Mouse (Mus musculus) frontal cortex, postnatal 25 days (tissue): Measurements from ENCODE around the gene Mepce.
A peak's percentile ranks its signal among the peaks of the same experiment; 100 is the strongest.
"Not testable (repeated sequence)": the region's sequence is repeated elsewhere in the genome, so short reads cannot be mapped to it uniquely, and the experiment has no call there.

Experiments used
- DNase-seq, 2 experiments: peaks; one replicate each; pipeline ENCODE4 v3.0.0; 2022; ENCODE audit warnings: low spot score in 2 of 2

Gene Mepce

GRCm38 (mm10) chr5:137758921-137759534 is 28.4 kb downstream of the Mepce start:
- no peak for DNase-seq

- DNase-seq: peak in 1 of 2 experiments; percentile 63
Observed at GRCm38 (mm10) chr5:137757887-137758286, 29.6 kb downstream of the Mepce start.

- peak; percentile 87 to 90 for DNase-seq
Observed at GRCm38 (mm10) chr5:137756882-137757661, 30.4 kb downstream of the Mepce start.

GRCm38 (mm10) chr5:137756106-137756505 is 31.3 kb downstream of the Mepce start:
- no peak for DNase-seq

GRCm38 (mm10) chr5:137755425-137755824 is 32.0 kb downstream of the Mepce start:
- DNase-seq: no peak

- DNase-seq: no peak
Observed at GRCm38 (mm10) chr5:137753111-137753832, 34.2 kb downstream of the Mepce start.

- no peak for DNase-seq
Observed at GRCm38 (mm10) chr5:137751988-137752387, 35.5 kb downstream of the Mepce start.

- DNase-seq: no peak
Observed at GRCm38 (mm10) chr5:137751221-137751887, 36.1 kb downstream of the Mepce start.

GRCm38 (mm10) chr5:137750212-137750611 is 37.2 kb downstream of the Mepce start:
- DNase-seq: not testable (repeated sequence)

- no peak for DNase-seq
Observed at GRCm38 (mm10) chr5:137749196-137749836, 38.1 kb downstream of the Mepce start.

GRCm38 (mm10) chr5:137748130-137748770 is 39.2 kb downstream of the Mepce start:
- DNase-seq: no peak

GRCm38 (mm10) chr5:137747326-137747961 is 40.0 kb downstream of the Mepce start:
- no peak for DNase-seq

- no peak for DNase-seq
Observed at GRCm38 (mm10) chr5:137746851-137747325, 40.6 kb downstream of the Mepce start.

- DNase-seq: no peak
Observed at GRCm38 (mm10) chr5:137746282-137746850, 41.1 kb downstream of the Mepce start.

GRCm38 (mm10) chr5:137745214-137746171 is 42.0 kb downstream of the Mepce start, which contains the start of gene Tsc22d4:
Gene Tsc22d4, plus strand, starts transcription at chr5:137745730.
- peak; percentile 70 to 80 for DNase-seq

GRCm38 (mm10) chr5:137744197-137744596 is 43.3 kb downstream of the Mepce start:
- DNase-seq: no peak

GRCm38 (mm10) chr5:137742836-137743235 is 44.6 kb downstream of the Mepce start:
- DNase-seq: no peak

GRCm38 (mm10) chr5:137742048-137742447 is 45.4 kb downstream of the Mepce start:
- no peak for DNase-seq
